Mouse (Mus musculus): ENCODE data around the gene Ear10.
"Not testable (repeated sequence)": the region's sequence is repeated elsewhere in the genome, so short reads cannot be mapped to it uniquely, and the experiment has no call there.

DNA sequence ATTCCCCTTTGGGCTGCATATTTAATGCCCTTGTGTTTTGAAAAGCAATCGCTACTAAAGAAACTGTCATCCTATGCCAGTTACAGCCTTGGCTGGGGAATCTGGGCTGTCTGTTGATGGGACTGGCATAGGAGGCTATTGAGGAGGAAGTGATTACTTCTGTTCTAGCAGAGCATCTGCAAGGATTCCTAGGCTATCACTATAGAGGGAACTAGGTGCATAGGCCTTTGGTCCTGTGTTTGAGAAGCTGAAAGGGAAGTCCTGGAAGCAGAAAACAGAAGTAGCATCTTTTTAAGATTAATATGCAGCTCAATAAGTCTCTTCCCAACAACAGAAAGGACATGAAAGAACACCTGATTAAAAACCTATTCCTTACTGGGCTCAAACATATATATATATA is 32.1 kb downstream of the Ear10 start:
- TF ChIP-seq CTCF, EP300 (IDR thresholded peaks at IDR 0.05; ENCODE audit: low read depth): not testable (repeated sequence)
